Mouse (Mus musculus) MEL (cell line): ENCODE measurements around the gene Chdh.
A peak's percentile ranks its signal among the peaks of the same experiment; 100 is the strongest.

Source experiments
- CTCF ChIP-seq, 3 experiments: IDR thresholded peaks in 2 of 3; conservative IDR thresholded peaks in 1 of 3; 2 replicates each; pipeline ENCODE4 v1.5.1; 2011 to 2012; ENCODE audit warnings: low read length in 3 of 3, low read depth in 2 of 3, mild to moderate bottlenecking in 2 of 3, improper control_type of control experiment in 1 of 3, inconsistent platforms in 1 of 3, mixed read lengths in 1 of 3, moderate library complexity in 1 of 3; ENCODE audit not compliant: control insufficient read depth in 1 of 3, insufficient read depth in 1 of 3, poor library complexity in 1 of 3, severe bottlenecking in 1 of 3
- GATA1 ChIP-seq: IDR thresholded peaks from 2 replicates; pipeline ENCODE4 v1.6.1; 2011; ENCODE audit warnings: low read depth, low read length, improper control_type of control experiment
- MAFK ChIP-seq: IDR thresholded peaks from 2 replicates; pipeline ENCODE4 v1.6.1; 2011; ENCODE audit warnings: low read depth, mild to moderate bottlenecking, low read length, improper control_type of control experiment, borderline replicate concordance
- NRF1 ChIP-seq: IDR thresholded peaks from 2 replicates; pipeline ENCODE4 v1.6.1; 2014; ENCODE audit warnings: low read depth, mild to moderate bottlenecking, inconsistent platforms, low read length, improper control_type of control experiment, moderate library complexity; ENCODE audit not compliant: poor library complexity, insufficient read depth, severe bottlenecking
- POLR2A ChIP-seq, 2 experiments: IDR thresholded peaks; 2 replicates each; pipeline ENCODE4 v1.6.1; 2011 to 2012; ENCODE audit warnings: low read length in 2 of 2, mild to moderate bottlenecking in 2 of 2, control low read depth in 1 of 2, improper control_type of control experiment in 1 of 2, low read depth in 1 of 2, moderate library complexity in 1 of 2; ENCODE audit not compliant: control insufficient read depth in 1 of 2, insufficient read depth in 1 of 2, poor library complexity in 1 of 2
- POLR2AphosphoS2 ChIP-seq: IDR thresholded peaks from 2 replicates; pipeline ENCODE4 v1.6.1; 2011; ENCODE audit warnings: low read length, improper control_type of control experiment
- POLR2AphosphoS5 ChIP-seq: IDR thresholded peaks from 2 replicates; pipeline ENCODE4 v1.6.1; 2012; ENCODE audit warnings: low read depth, borderline replicate concordance, mild to moderate bottlenecking, inconsistent platforms, low read length, moderate library complexity, mixed read lengths
- USF2 ChIP-seq, 2 experiments: IDR thresholded peaks; 2 replicates each; pipeline ENCODE4 v1.6.1; 2011 to 2012; ENCODE audit warnings: improper control_type of control experiment in 2 of 2, low read length in 2 of 2, borderline replicate concordance in 1 of 2, inconsistent platforms in 1 of 2, low read depth in 1 of 2, mild to moderate bottlenecking in 1 of 2; ENCODE audit not compliant: insufficient read depth in 1 of 2

DNA sequence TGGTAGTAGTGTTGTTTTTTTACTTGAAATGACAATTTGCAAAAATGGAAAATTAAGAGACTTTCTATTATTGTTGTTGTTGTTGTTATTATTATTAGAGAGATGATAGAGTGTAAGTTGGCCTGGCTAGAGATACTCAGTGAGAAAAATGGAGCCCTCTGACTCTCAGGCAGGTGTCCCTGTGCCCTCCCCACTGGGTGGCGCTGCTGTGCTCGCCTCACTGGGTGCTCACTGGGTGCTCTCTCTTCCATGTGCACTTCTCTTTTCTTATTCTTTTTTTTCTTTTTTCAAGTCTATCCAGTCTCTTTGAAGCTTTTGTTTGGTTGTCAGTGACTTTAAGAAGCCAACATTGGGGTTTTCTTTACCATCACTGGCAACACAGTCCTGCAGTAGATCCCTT, 18.6 kb downstream of the Chdh start:
- no peak for TF ChIP-seq POLR2AphosphoS5
- no peak for TF ChIP-seq POLR2A (IDR thresholded peaks at IDR 0.05; ENCODE audit: control insufficient read depth in 1 of 2, insufficient read depth in 1 of 2, low read depth in 1 of 2, low read length in 2 of 2, poor library complexity in 1 of 2)
- no peak for TF ChIP-seq NRF1
- TF ChIP-seq GATA1, result no peak
- TF ChIP-seq MAFK, result no peak
- TF ChIP-seq POLR2AphosphoS2, result no peak
- TF ChIP-seq CTCF (IDR thresholded peaks at IDR 0.05 in 2 of 3, conservative IDR thresholded peaks at IDR 0.05 in 1 of 3; ENCODE audit: control insufficient read depth in 1 of 3, insufficient read depth in 1 of 3, low read depth in 2 of 3, low read length in 3 of 3, poor library complexity in 1 of 3, severe bottlenecking in 1 of 3), result peak; percentile 47 to 77 (median 62)
- TF ChIP-seq USF2 (IDR thresholded peaks at IDR 0.05; ENCODE audit: borderline replicate concordance in 1 of 2, insufficient read depth in 1 of 2, low read depth in 1 of 2, low read length in 2 of 2), result no peak
